Mouse (Mus musculus): ENCODE measurements around the gene Ttc30b.

DNA sequence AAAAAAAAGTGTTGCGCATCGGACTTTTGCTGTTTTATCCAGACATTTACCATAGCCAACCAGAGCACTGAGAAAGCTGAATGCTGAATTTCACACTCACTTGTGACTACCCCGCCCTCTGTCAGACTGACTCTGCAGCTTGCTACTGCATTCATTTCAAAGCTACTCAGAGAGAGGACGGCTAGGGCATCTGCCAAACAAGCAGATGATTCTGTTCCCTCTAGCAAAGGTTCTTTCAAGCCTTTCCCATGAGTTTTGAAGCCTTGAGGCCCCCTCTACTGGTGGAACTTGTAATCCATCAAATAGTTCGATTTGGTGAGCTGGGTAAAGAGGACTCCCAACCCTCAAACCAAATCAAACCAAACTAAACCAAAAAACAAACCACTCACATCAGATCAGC is 26.6 kb upstream of the Ttc30b start:
- TF ChIP-seq CTCF (IDR thresholded peaks at IDR 0.05; ENCODE audit: low read depth, low read length) (no peak), POLR2AphosphoS5 (IDR thresholded peaks at IDR 0.05; ENCODE audit: insufficient replicate concordance, low read depth, low read length) (no peak), GATA1 (IDR thresholded peaks at IDR 0.05; ENCODE audit: borderline replicate concordance, low read length) (no peak), GATA2 (IDR thresholded peaks at IDR 0.05; ENCODE audit: borderline replicate concordance, low read depth, low read length) (no peak)
